Mouse (Mus musculus) heart, adult 2 months (tissue): ENCODE results near the gene Fbrs. TPM values are rescaled to one million over a fixed set of nuclear protein-coding genes. Genes with fewer than 3 reads are reported as not detected.
A peak's percentile ranks its signal among the peaks of the same experiment; 100 is the strongest.

Experiments used
- DNase-seq, 2 experiments: peaks; one replicate each; pipeline ENCODE4 v3.0.0; 2021
- H3K27ac ChIP-seq: fragments of 200-600 bp; 2 replicates; pipeline ENCODE4 v1.8.1; 2022
- H3K27me3 ChIP-seq: fragments of 200-500 bp; 2 replicates; pipeline ENCODE4 v1.6.1; 2012; ENCODE audit warnings: mild to moderate bottlenecking, low read length, inconsistent platforms, mixed read lengths; ENCODE audit not compliant: control insufficient read depth, insufficient read depth
- H3K36me3 ChIP-seq: fragments of 200-500 bp; 2 replicates; pipeline ENCODE4 v1.6.1; 2012; ENCODE audit warnings: low read length, inconsistent platforms; ENCODE audit not compliant: control insufficient read depth, insufficient read depth
- H3K4me1 ChIP-seq: fragments of 200-500 bp; 2 replicates; pipeline ENCODE4 v1.6.1; 2011; ENCODE audit warnings: low read length; ENCODE audit not compliant: control insufficient read depth, insufficient read depth
- H3K4me3 ChIP-seq: fragments of 200-600 bp; 2 replicates; pipeline ENCODE4 v1.8.1; 2022
- H3K79me2 ChIP-seq: fragments of 200-500 bp; replicated peaks from 2 replicates; pipeline ENCODE4 v1.6.1; 2012; ENCODE audit warnings: mild to moderate bottlenecking, inconsistent platforms, low read length, moderate library complexity, mixed read lengths; ENCODE audit not compliant: control insufficient read depth, insufficient read depth
- H3K9ac ChIP-seq: fragments of 200-500 bp; 2 replicates; pipeline ENCODE4 v1.6.1; 2012; ENCODE audit warnings: low read depth, mild to moderate bottlenecking, control low read depth, inconsistent platforms, low read length, mixed read lengths
- CTCF ChIP-seq: fragments of 200-600 bp; IDR thresholded peaks from 2 replicates; pipeline ENCODE4 v1.8.1; 2022; ENCODE audit warnings: antibody characterized with exemption, mild to moderate bottlenecking, moderate library complexity
- EP300 ChIP-seq: fragments of 200-500 bp; IDR thresholded peaks from 2 replicates; pipeline ENCODE4 v1.6.1; 2011; ENCODE audit warnings: low read depth, low read length, control low read depth; ENCODE audit not compliant: insufficient read depth
- POLR2A ChIP-seq: fragments of 200-500 bp; IDR thresholded peaks from 2 replicates; pipeline ENCODE4 v1.6.1; 2011; ENCODE audit warnings: mild to moderate bottlenecking, low read depth, low read length, control low read depth; ENCODE audit not compliant: insufficient read depth
- WGBS: fragments of 180-500 bp; shearing (Covaris S2); methylation state at CpG from one replicate; pipeline ENCODE4 v1.1.7; 2018; 5-methylcytosine and 5-hydroxymethylcytosine counted together
- intact Hi-C: fragments of 180-260 bp; cut with DNase I; formaldehyde crosslinking; loops from one replicate; pipeline ENCODE4 v1.15.1; 2025
- polyA plus RNA-seq: library from polyadenylated mRNA; depleted of rRNA; stranded (reverse); fragments of >200 nt; gene quantifications from 2 replicates; pipeline ENCODE4 v1.2.3, GENCODE M21; 2012
- total RNA-seq, 2 experiments: library from RNA; stranded (reverse); gene quantifications; 2 replicates each; pipeline ENCODE4 v1.2.3; 2021

Fbrs gene
- total and polyA plus RNA-seq, 3 experiments: 16.4 to 33.9 (median 31.2) TPM

DNA sequence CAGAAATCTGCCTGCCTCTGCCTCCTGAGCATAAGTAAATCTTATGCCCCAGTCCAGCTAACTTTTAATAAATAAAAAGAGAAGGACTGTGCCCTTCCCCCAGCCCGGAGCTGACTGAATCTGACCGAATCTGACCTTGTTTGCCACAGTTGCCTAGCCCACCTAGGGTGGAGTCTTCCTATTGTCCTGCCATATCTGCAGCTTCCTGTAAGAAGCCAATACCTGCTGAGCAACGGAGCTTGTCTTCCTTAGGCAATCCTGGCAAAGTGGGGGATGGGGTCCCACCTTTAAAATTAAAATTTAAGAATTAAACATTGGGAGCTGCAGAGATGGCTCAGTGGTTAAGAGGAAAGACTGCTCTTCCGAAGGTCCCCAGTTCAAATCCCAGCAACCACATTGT, 12.4 kb upstream of the Fbrs start:
- intact Hi-C loops: no loop called here
- no peak overlapping the region for H3K27ac ChIP-seq
- DNase-seq: no peak
- H3K27me3 ChIP-seq: no peaks in the 10 kb centered on the region
- no peak overlapping the region for H3K9ac ChIP-seq
- no peak overlapping the region for H3K4me3 ChIP-seq
- WGBS: 85% methylated on average over 4 of the region's 4 CpGs
- no peak for TF ChIP-seq POLR2A
- TF ChIP-seq CTCF: no peak
- no peak for TF ChIP-seq EP300
- H3K4me1 ChIP-seq: peaks cover 2% of the 10 kb centered on the region; the same call in 1 of the 2 replicates
- H3K79me2 ChIP-seq: no peaks in the 10 kb centered on the region
- peaks cover 5% of the 10 kb centered on the region for H3K36me3 ChIP-seq

DNA sequence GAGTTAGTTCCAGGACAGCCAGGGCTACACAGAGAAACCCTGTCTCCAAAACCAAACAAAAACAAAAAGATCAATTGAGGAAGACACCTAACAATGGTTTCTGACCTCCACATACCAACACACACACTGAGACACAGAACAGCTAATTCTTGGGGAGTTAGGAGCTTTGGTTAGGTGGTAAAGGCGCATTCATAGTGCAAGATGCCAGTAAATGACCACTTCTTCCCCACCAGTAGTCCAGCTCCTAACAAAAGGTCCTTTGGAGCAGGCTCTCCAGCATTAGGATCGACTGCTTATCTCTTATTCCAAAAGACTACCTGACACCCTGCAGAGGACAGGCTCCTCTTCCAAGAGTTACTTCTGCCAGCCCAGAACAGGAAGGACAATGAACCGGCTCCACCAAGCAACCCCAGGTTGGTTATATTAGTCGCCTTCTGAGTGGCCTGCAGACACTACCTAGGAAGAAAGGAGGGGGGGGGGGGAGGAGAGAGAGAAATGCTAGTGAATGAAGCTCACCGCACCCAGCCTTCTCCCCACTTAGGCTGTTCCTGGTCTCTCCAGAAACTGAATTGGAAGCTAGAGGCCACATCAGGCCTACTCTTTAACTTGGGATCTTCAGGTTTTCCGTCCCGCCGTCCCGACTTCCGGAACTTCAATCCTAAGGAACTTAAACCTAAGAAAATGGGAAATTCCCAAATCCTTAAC, 8.8 kb upstream of the Fbrs start:
- Histone ChIP-seq H3K27me3 (no peaks in the 10 kb centered on the region), H3K4me1 (peaks cover 5% of the 10 kb centered on the region), H3K27ac (peak overlapping the region; percentile 95), H3K4me3 (peak overlapping the region; percentile 69), H3K36me3 (peaks cover 11% of the 10 kb centered on the region), H3K9ac (peak overlapping the region; percentile 65), H3K79me2 (peaks cover 2% of the 10 kb centered on the region; the same call in 1 of the 2 replicates)
- 8% methylated on average over 10 of the region's 10 CpGs for WGBS
- intact Hi-C loops: loop anchor here (1.0 to 5.0 kb wide), 3 partner anchors 21 to 78 kb away; partner anchors contain the start of genes E430018J23Rik, Zfp688 and Zfp689
- peak in 1 of 2 experiments; percentile 42 for DNase-seq
- TF ChIP-seq EP300 (no peak), POLR2A (no peak), CTCF (no peak)

DNA sequence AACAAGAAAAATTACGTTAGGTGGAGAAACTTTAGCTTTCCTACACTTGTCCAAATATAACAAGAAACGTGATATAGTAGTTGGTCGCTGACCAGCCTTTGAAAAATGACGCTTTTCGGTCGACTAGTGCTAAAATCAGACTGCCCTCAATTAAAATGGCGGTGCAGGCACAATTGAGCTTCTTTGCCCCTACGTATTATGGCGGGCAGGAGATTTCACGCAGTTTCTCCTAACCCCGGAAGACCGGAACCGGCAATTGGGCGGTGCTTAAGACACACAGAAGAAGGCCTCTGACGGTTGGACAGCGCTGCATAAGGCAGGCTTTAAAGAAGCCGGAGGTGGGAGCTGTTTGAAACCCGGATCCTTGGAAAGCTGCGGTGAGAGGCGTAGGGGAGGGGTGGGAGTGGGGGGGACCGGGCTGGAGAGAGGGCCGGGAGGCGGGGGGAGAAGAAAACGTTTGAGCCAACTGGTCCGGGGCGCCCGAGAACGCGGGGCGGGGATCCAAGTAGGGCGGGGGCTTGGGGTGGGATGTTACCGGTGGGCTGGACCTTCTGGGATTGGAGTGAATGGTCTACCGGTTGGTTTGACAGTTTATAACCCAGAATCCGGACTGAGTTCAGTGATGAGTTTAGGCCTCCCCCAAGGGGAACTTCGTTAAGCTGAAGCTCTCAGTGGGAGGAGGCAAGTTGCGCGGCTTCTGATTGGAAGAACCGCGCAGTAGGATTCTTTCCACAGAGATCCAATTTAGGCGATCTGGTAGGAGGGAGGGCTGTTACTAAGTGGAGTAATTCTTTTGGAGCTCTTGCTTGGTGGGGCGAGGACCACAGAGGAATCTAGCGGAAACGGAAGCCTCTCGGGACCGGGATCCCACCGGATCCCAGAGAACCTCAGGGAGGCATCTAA, 8.0 kb upstream of the Fbrs start:
- Histone ChIP-seq H3K9ac (peak overlapping the region; percentile 90), H3K4me3 (peak overlapping the region; percentile 69), H3K27me3 (no peaks in the 10 kb centered on the region), H3K4me1 (peaks cover 5% of the 10 kb centered on the region), H3K36me3 (peaks cover 11% of the 10 kb centered on the region), H3K27ac (peak overlapping the region; percentile 95), H3K79me2 (peaks cover 2% of the 10 kb centered on the region; the same call in 1 of the 2 replicates)
- WGBS: under 1% methylated on average over 46 of the region's 46 CpGs
- intact Hi-C loops: loop anchor here (1.0 to 5.0 kb wide), 3 partner anchors 22 to 79 kb away; partner anchors contain the start of genes E430018J23Rik, Zfp688 and Zfp689
- peak; percentile 88 to 95 for DNase-seq
- TF ChIP-seq POLR2A (peak; percentile 75), EP300 (peak; percentile 70), CTCF (no peak)

DNA sequence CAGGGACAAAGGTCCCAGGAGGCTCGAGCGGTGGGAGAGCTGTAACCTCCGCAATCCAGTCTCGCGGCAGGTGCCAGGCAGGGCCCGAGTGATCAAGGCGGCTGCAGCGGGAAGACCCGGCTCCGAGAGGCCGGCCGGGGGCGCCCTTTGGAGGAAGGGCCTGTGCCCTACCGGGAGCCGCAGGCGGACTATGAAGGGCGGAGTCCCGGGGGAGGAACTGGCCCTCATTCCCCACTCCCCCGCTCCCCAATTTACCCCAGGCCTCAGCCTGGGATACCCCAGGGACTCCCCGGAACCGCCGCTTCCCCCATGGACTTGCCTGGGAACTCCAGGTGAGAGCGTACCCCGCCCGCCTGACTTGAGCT, 7.4 kb upstream of the Fbrs start:
- peaks cover 12% of the 10 kb centered on the region for H3K36me3 ChIP-seq
- TF ChIP-seq EP300: no peak
- TF ChIP-seq CTCF: peak; percentile 40
- H3K27ac ChIP-seq: peak overlapping the region; percentile 95
- no peaks in the 10 kb centered on the region for H3K27me3 ChIP-seq
- H3K4me3 ChIP-seq: peak overlapping the region; percentile 69
- H3K4me1 ChIP-seq: peaks cover 5% of the 10 kb centered on the region
- DNase-seq: peak in 1 of 2 experiments; percentile 78
- peaks cover 2% of the 10 kb centered on the region; the same call in 1 of the 2 replicates for H3K79me2 ChIP-seq
- intact Hi-C loops: loop anchor here (2.0 to 5.0 kb wide), 2 partner anchors 49 to 79 kb away; partner anchors contain the start of genes E430018J23Rik and Zfp688
- WGBS: 1% methylated on average over 24 of the region's 25 CpGs
- H3K9ac ChIP-seq: peak overlapping the region; percentile 90

DNA sequence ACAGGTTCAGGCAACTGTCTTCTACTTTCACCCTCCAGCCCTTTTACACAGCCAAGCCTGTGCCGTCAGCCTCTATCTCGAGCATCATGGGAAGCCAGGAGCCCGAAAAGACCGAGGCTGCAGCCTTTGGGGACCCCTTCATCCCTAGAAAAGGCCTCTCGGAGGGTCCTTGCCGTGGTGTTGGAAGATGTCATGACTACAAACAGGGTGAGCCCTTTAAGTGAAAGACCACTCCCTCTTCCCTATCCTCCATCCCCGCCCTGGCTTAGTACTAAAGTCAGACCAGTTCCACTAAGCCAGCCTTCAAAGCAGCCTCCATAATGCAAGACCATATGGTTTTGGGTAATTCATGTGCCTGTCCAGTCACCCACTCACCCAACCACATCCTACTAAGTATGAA, 6.9 kb upstream of the Fbrs start:
- intact Hi-C loops: loop anchor here (5.0 kb wide), 1 partner anchor 80 kb away; the partner anchor contains the start of gene E430018J23Rik
- peak overlapping the region; percentile 90 for H3K9ac ChIP-seq
- peaks cover 5% of the 10 kb centered on the region for H3K4me1 ChIP-seq
- peak overlapping the region; percentile 95 for H3K27ac ChIP-seq
- DNase-seq: no peak
- H3K4me3 ChIP-seq: peak overlapping the region; percentile 69
- H3K27me3 ChIP-seq: no peaks in the 10 kb centered on the region
- TF ChIP-seq CTCF: no peak
- TF ChIP-seq EP300: no peak
- TF ChIP-seq POLR2A: no peak
- H3K36me3 ChIP-seq: peaks cover 16% of the 10 kb centered on the region
- WGBS: 2% methylated on average over 7 of the region's 7 CpGs
- peaks cover 2% of the 10 kb centered on the region; the same call in 1 of the 2 replicates for H3K79me2 ChIP-seq
